Mouse (Mus musculus): ENCODE measurements at regions not wholly inside any gene's neighbourhood (a gene's known extent, or its start where the extent isn't known, plus 50 kb on each side); places are given as distances from the start of the nearest gene placed in this dataset.

GRCm38 (mm10) chr17:7644857-7645481, 182.1 kb downstream of the Fndc1 start:
- Histone ChIP-seq H3K9ac (ENCODE audit: low read depth, low read length) (no peak overlapping the region), H3K4me3 (ENCODE audit: insufficient read depth, low read depth, low read length) (no peak overlapping the region), H3K79me2 (ENCODE audit: control insufficient read depth, insufficient read depth, low read length) (no peaks in the 10 kb centered on the region), H3K4me1 (ENCODE audit: control insufficient read depth, insufficient read depth, low read length) (no peaks in the 10 kb centered on the region), H3K27ac (replicated peaks; ENCODE audit: insufficient read depth, low read depth, low read length) (no peak overlapping the region), H3K36me3 (ENCODE audit: control insufficient read depth, insufficient read depth, low read length) (no peaks in the 10 kb centered on the region), H3K27me3 (ENCODE audit: control insufficient read depth, insufficient read depth, low read length) (no peaks in the 10 kb centered on the region)
- 55% methylated on average over 9 of the region's 9 CpGs for WGBS
- no peak for TF ChIP-seq CTCF (IDR thresholded peaks at IDR 0.05; ENCODE audit: low read depth, low read length)
- no peak for TF ChIP-seq POLR2A (IDR thresholded peaks at IDR 0.05; ENCODE audit: extremely low read depth, insufficient read depth, low read length)
- no peak for DNase-seq (ENCODE audit: extremely low read depth, low read depth, low spot score)

GRCm38 (mm10) chr17:7643640-7644039, 183.5 kb downstream of the Fndc1 start:
- no peak for DNase-seq (ENCODE audit: extremely low read depth, low read depth, low spot score)
- TF ChIP-seq POLR2A (IDR thresholded peaks at IDR 0.05; ENCODE audit: extremely low read depth, insufficient read depth, low read length) (no peak), CTCF (IDR thresholded peaks at IDR 0.05; ENCODE audit: low read depth, low read length) (no peak)
- Histone ChIP-seq H3K4me3 (ENCODE audit: insufficient read depth, low read depth, low read length) (no peak overlapping the region), H3K79me2 (ENCODE audit: control insufficient read depth, insufficient read depth, low read length) (no peaks in the 10 kb centered on the region), H3K4me1 (ENCODE audit: control insufficient read depth, insufficient read depth, low read length) (no peaks in the 10 kb centered on the region), H3K27me3 (ENCODE audit: control insufficient read depth, insufficient read depth, low read length) (no peaks in the 10 kb centered on the region), H3K9ac (ENCODE audit: low read depth, low read length) (no peak overlapping the region), H3K27ac (replicated peaks; ENCODE audit: insufficient read depth, low read depth, low read length) (no peak overlapping the region), H3K36me3 (ENCODE audit: control insufficient read depth, insufficient read depth, low read length) (no peaks in the 10 kb centered on the region)
- 83% methylated on average over 4 of the region's 4 CpGs for WGBS

GRCm38 (mm10) chr17:7642442-7642887, 184.6 kb downstream of the Fndc1 start:
- DNase-seq (ENCODE audit: extremely low read depth, low read depth, low spot score), result no peak
- 54% methylated on average over 3 of the region's 3 CpGs for WGBS

GRCm38 (mm10) chr17:7634291-7634664, 192.8 kb downstream of the Fndc1 start:
- Histone ChIP-seq H3K4me1 (ENCODE audit: control insufficient read depth, insufficient read depth, low read length) (no peaks in the 10 kb centered on the region), H3K36me3 (ENCODE audit: control insufficient read depth, insufficient read depth, low read length) (no peaks in the 10 kb centered on the region)
- no peak for DNase-seq (ENCODE audit: extremely low read depth, low read depth, low spot score)

More at GRCm38 (mm10) chr17:7642442-7642887, 184.6 kb downstream of the Fndc1 start:
- no peaks in the 10 kb centered on the region for H3K4me1 ChIP-seq (ENCODE audit: control insufficient read depth, insufficient read depth, low read length)
- no peaks in the 10 kb centered on the region for H3K36me3 ChIP-seq (ENCODE audit: control insufficient read depth, insufficient read depth, low read length)
- H3K79me2 ChIP-seq (ENCODE audit: control insufficient read depth, insufficient read depth, low read length), result no peaks in the 10 kb centered on the region
- no peak overlapping the region for H3K27ac ChIP-seq (replicated peaks; ENCODE audit: insufficient read depth, low read depth, low read length)
- H3K27me3 ChIP-seq (ENCODE audit: control insufficient read depth, insufficient read depth, low read length), result no peaks in the 10 kb centered on the region
- no peak for TF ChIP-seq POLR2A (IDR thresholded peaks at IDR 0.05; ENCODE audit: extremely low read depth, insufficient read depth, low read length)
- TF ChIP-seq CTCF (IDR thresholded peaks at IDR 0.05; ENCODE audit: low read depth, low read length), result no peak
- H3K4me3 ChIP-seq (ENCODE audit: insufficient read depth, low read depth, low read length), result no peak overlapping the region
- H3K9ac ChIP-seq (ENCODE audit: low read depth, low read length), result no peak overlapping the region

GRCm38 (mm10) chr17:7633382-7634290, 193.5 kb downstream of the Fndc1 start:
- H3K79me2 ChIP-seq (ENCODE audit: control insufficient read depth, insufficient read depth, low read length), result no peaks in the 10 kb centered on the region
- no peaks in the 10 kb centered on the region for H3K36me3 ChIP-seq (ENCODE audit: control insufficient read depth, insufficient read depth, low read length)
- H3K9ac ChIP-seq (ENCODE audit: low read depth, low read length), result no peak overlapping the region
- DNase-seq (ENCODE audit: extremely low read depth, low read depth, low spot score), result no peak
- no peaks in the 10 kb centered on the region for H3K27me3 ChIP-seq (ENCODE audit: control insufficient read depth, insufficient read depth, low read length)
- 50% methylated on average over 9 of the region's 9 CpGs for WGBS
- TF ChIP-seq CTCF (IDR thresholded peaks at IDR 0.05; ENCODE audit: low read depth, low read length) (no peak), POLR2A (IDR thresholded peaks at IDR 0.05; ENCODE audit: extremely low read depth, insufficient read depth, low read length) (no peak)
- H3K4me1 ChIP-seq (ENCODE audit: control insufficient read depth, insufficient read depth, low read length), result no peaks in the 10 kb centered on the region
- H3K4me3 ChIP-seq (ENCODE audit: insufficient read depth, low read depth, low read length), result no peak overlapping the region
- H3K27ac ChIP-seq (replicated peaks; ENCODE audit: insufficient read depth, low read depth, low read length), result no peak overlapping the region

More at GRCm38 (mm10) chr17:7634291-7634664, 192.8 kb downstream of the Fndc1 start:
- H3K27ac ChIP-seq (replicated peaks; ENCODE audit: insufficient read depth, low read depth, low read length), result no peak overlapping the region
- H3K4me3 ChIP-seq (ENCODE audit: insufficient read depth, low read depth, low read length), result no peak overlapping the region
- H3K27me3 ChIP-seq (ENCODE audit: control insufficient read depth, insufficient read depth, low read length), result no peaks in the 10 kb centered on the region
- TF ChIP-seq POLR2A (IDR thresholded peaks at IDR 0.05; ENCODE audit: extremely low read depth, insufficient read depth, low read length) (no peak), CTCF (IDR thresholded peaks at IDR 0.05; ENCODE audit: low read depth, low read length) (no peak)
- WGBS, result 60% methylated on average over 5 of the region's 5 CpGs
- no peaks in the 10 kb centered on the region for H3K79me2 ChIP-seq (ENCODE audit: control insufficient read depth, insufficient read depth, low read length)
- no peak overlapping the region for H3K9ac ChIP-seq (ENCODE audit: low read depth, low read length)
